ENCODE assay signal across 9 mouse cellular contexts in genomic region chr17:40904721-40905154, GRCm38 (mm10). TPM values are rescaled to one million over a fixed set of nuclear protein-coding genes. Genes with fewer than 3 reads are reported as not detected.
DNase-seq lines count a peak whose midpoint lies in the region; ATAC-seq and TF ChIP-seq lines count a peak whose summit lies in the region.
"Had no signal": no experiment of that assay in that cellular context is flagged by ENCODE, and none has a peak within 500 bp of the region (broad histone marks: within the 10 kb centered on the region; RNA-seq: fewer than 3 reads in every experiment).

No protein-coding gene starts in this region.

- WGBS in kidney, postnatal 0 days, result 12% methylated on average over 13 of the region's 14 CpGs
- WGBS in midbrain, embryonic 11.5 days, result 10% methylated on average over 13 of the region's 14 CpGs

- H3K27ac ChIP-seq in kidney, postnatal 0 days, result no peak overlapping the region
- H3K27ac ChIP-seq in midbrain, embryonic 11.5 days (ENCODE audit: low read depth, low read length), result no peak overlapping the region

- 0 out of 2 replicates have a peak overlapping the region, but pooled peaks have one; percentile 9 for H3K4me3 ChIP-seq in kidney, postnatal 0 days (replicated peaks; ENCODE audit: low read depth, low read length)
- H3K4me3 ChIP-seq in midbrain, embryonic 11.5 days (ENCODE audit: low read depth, low read length), result no peak overlapping the region

- ATAC-seq in kidney, postnatal 0 days (replicated peaks; ENCODE audit: low FRiP score, low read depth), result peak; percentile 29; the same call in 1 of the 2 replicates
- peak; percentile 42 to 57; a peak in 3 of 4 replicates for ATAC-seq in hematopoietic stem cell, adult 5-6 weeks (replicated peaks in 1 of 2; ENCODE audit: insufficient read depth in 1 of 2, low FRiP score in 2 of 2, low TSS enrichment in 1 of 2, low read depth in 1 of 2, poor library complexity in 2 of 2, severe bottlenecking in 2 of 2)
- peak; percentile 68; the same call in 1 of the 2 replicates for ATAC-seq in midbrain, embryonic 11.5 days (ENCODE audit: low FRiP score)
- ATAC-seq in erythroblast, adult 5-6 weeks (replicated peaks; ENCODE audit: low FRiP score, poor library complexity, severe bottlenecking), result no peak

- H3K27me3 ChIP-seq in kidney, postnatal 0 days (ENCODE audit: insufficient read depth, low read length), result no peaks in the 10 kb centered on the region
- H3K27me3 ChIP-seq in midbrain, embryonic 11.5 days (ENCODE audit: control insufficient read depth, insufficient read depth, low read length), result no peaks in the 10 kb centered on the region

- H3K9ac ChIP-seq in kidney, postnatal 0 days (ENCODE audit: low read depth, low read length), result no peak overlapping the region
- H3K9ac ChIP-seq in midbrain, embryonic 11.5 days (ENCODE audit: low read length), result no peak overlapping the region

- TF ChIP-seq CTCF in kidney, postnatal 0 days (IDR thresholded peaks at IDR 0.05; ENCODE audit: low read depth), result 0 out of 2 replicates have a peak, but pooled peaks have one; percentile 13

- H3K9me3 ChIP-seq in kidney, postnatal 0 days (replicated peaks; ENCODE audit: low read length), result no peaks in the 10 kb centered on the region
- no peaks in the 10 kb centered on the region for H3K9me3 ChIP-seq in midbrain, embryonic 11.5 days (ENCODE audit: control insufficient read depth, low read length)

- DNase-seq in kidney, postnatal 0 days (ENCODE audit: low spot score), result peak; percentile 3
- no peak for DNase-seq in kidney, adult 8-10 months
- peak; percentile 57 for DNase-seq in cerebellum, adult 9-11 months
- peak; percentile 85 for DNase-seq in midbrain, embryonic 11.5 days (ENCODE audit: low spot score, missing footprints)
- no peak for DNase-seq in spleen, adult 12 weeks (ENCODE audit: low spot score)
- no peak for DNase-seq in lung, postnatal 10 days

- peak overlapping the region; percentile 41 for H3K4me2 ChIP-seq in kidney, postnatal 0 days (ENCODE audit: low read length)
- peak overlapping the region; percentile 29 for H3K4me2 ChIP-seq in midbrain, embryonic 11.5 days

- H3K36me3 ChIP-seq in kidney, postnatal 0 days (ENCODE audit: insufficient read depth, low read length), result no peaks in the 10 kb centered on the region
- no peaks in the 10 kb centered on the region for H3K36me3 ChIP-seq in midbrain, embryonic 11.5 days (ENCODE audit: control insufficient read depth, insufficient read depth, low read length)

- H3K4me1 ChIP-seq in kidney, postnatal 0 days (replicated peaks; ENCODE audit: insufficient read depth, low read length), result no peaks in the 10 kb centered on the region
- peaks cover 3% of the 10 kb centered on the region; the same call in 1 of the 2 replicates for H3K4me1 ChIP-seq in midbrain, embryonic 11.5 days (ENCODE audit: control insufficient read depth, insufficient read depth, low read length)

RNA-seq across cellular contexts. Expression of gene Glyatl3, which starts 9.4 kb away (rescaled TPM):
- polyA plus RNA-seq in kidney, postnatal 0 days (2015; fragmentation: Nextera tagmentation; extraction: Ambion mirVana), result not detected in 2 replicates
- not detected in 2 replicates for total RNA-seq in hematopoietic stem cell, adult 5-6 weeks (2017)
- not detected in 2 replicates for polyA plus RNA-seq in midbrain, embryonic 11.5 days (2014; fragmentation: Nextera tagmentation; extraction: Ambion mirVana)
- 5.4 TPM in 1 of 2 replicates, not detected in the other for total RNA-seq in erythroblast, adult 5-6 weeks (2015; ENCODE audit: low replicate concordance)
- total RNA-seq in erythroblast, adult 5-6 weeks (2017; ENCODE audit: low replicate concordance), result not detected in 2 replicates
- polyA plus RNA-seq: liver, embryonic 16.5 days had no signal

RNA-seq across cellular contexts. Expression of gene 9130008F23Rik, which starts 24.4 kb away (rescaled TPM):
- 3.7 and 3.8 TPM in 2 replicates for polyA plus RNA-seq in kidney, postnatal 0 days (2015; fragmentation: Nextera tagmentation; extraction: Ambion mirVana)
- 4.8 and 10.0 TPM in 2 replicates for total RNA-seq in hematopoietic stem cell, adult 5-6 weeks (2017)
- polyA plus RNA-seq in midbrain, embryonic 11.5 days (2014; fragmentation: Nextera tagmentation; extraction: Ambion mirVana), result 0.61 and 0.62 TPM in 2 replicates
- total RNA-seq in erythroblast, adult 5-6 weeks (2015; ENCODE audit: low replicate concordance), result 0.84 and 2.3 TPM in 2 replicates
- total RNA-seq in erythroblast, adult 5-6 weeks (2017; ENCODE audit: low replicate concordance), result not detected in 2 replicates

RNA-seq across cellular contexts. Expression of gene Mut, which starts 29.7 kb away (rescaled TPM):
- polyA plus RNA-seq in kidney, postnatal 0 days (2015; fragmentation: Nextera tagmentation; extraction: Ambion mirVana), result 63.0 and 64.0 TPM in 2 replicates
- total RNA-seq in hematopoietic stem cell, adult 5-6 weeks (2017), result 30.7 and 32.0 TPM in 2 replicates
- polyA plus RNA-seq in midbrain, embryonic 11.5 days (2014; fragmentation: Nextera tagmentation; extraction: Ambion mirVana), result 30.1 and 31.2 TPM in 2 replicates
- 9.0 and 10.0 TPM in 2 replicates for total RNA-seq in erythroblast, adult 5-6 weeks (2015; ENCODE audit: low replicate concordance)
- total RNA-seq in erythroblast, adult 5-6 weeks (2017; ENCODE audit: low replicate concordance), result 7.4 and 18.7 TPM in 2 replicates

RNA-seq across cellular contexts. Expression of gene Cenpq, which starts 30.1 kb away (rescaled TPM):
- 19.0 and 21.9 TPM in 2 replicates for polyA plus RNA-seq in kidney, postnatal 0 days (2015; fragmentation: Nextera tagmentation; extraction: Ambion mirVana)
- 45.8 and 49.4 TPM in 2 replicates for total RNA-seq in hematopoietic stem cell, adult 5-6 weeks (2017)
- polyA plus RNA-seq in midbrain, embryonic 11.5 days (2014; fragmentation: Nextera tagmentation; extraction: Ambion mirVana), result 44.1 and 47.8 TPM in 2 replicates
- total RNA-seq in erythroblast, adult 5-6 weeks (2015; ENCODE audit: low replicate concordance), result 22.5 and 42.4 TPM in 2 replicates
- 54.5 and 55.8 TPM in 2 replicates for total RNA-seq in erythroblast, adult 5-6 weeks (2017; ENCODE audit: low replicate concordance)

Comparison
In these comparisons a context has a peak if more than half of its experiments do, and no peak if none do; other contexts are left out.
1. DNase-seq: peak in kidney, postnatal 0 days (single experiment), cerebellum, adult 9-11 months (single experiment) and midbrain, embryonic 11.5 days (single experiment); none in kidney, adult 8-10 months (0 of 2), spleen, adult 12 weeks (single experiment) and lung, postnatal 10 days (single experiment).